Mouse (Mus musculus) macrophage (primary cell): ENCODE results near the gene Hkdc1. TPM values are rescaled to one million over a fixed set of nuclear protein-coding genes. Genes with fewer than 3 reads are reported as not detected.
A peak's percentile ranks its signal among the peaks of the same experiment; 100 is the strongest.
"Not testable (repeated sequence)": the region's sequence is repeated elsewhere in the genome, so short reads cannot be mapped to it uniquely, and the experiment has no call there.

Source experiments
- H3K27ac ChIP-seq: fragments of 350-480 bp; formaldehyde crosslinking; 2 replicates; pipeline ENCODE4 v1.9.0; 2021
- H3K36me3 ChIP-seq: fragments of 350-480 bp; formaldehyde crosslinking; 2 replicates; pipeline ENCODE4 v1.9.0; 2021; ENCODE audit errors: inconsistent target
- H3K4me3 ChIP-seq: fragments of 350-480 bp; formaldehyde crosslinking; 2 replicates; pipeline ENCODE4 v1.9.0; 2021; ENCODE audit errors: inconsistent target
- H3K79me2 ChIP-seq: fragments of 350-480 bp; formaldehyde crosslinking; 2 replicates; pipeline ENCODE4 v1.9.0; 2021; ENCODE audit errors: inconsistent target
- WGBS: methylation state at CpG from one replicate; pipeline ENCODE4 v1.1.7; 2026; ENCODE audit warnings: inconsistent platforms; ENCODE audit not compliant: missing documents; 5-methylcytosine and 5-hydroxymethylcytosine counted together
- polyA plus RNA-seq: library from polyadenylated mRNA; stranded (reverse); fragments of 250-400 nt; gene quantifications from 3 replicates; pipeline ENCODE4 v1.2.4, GENCODE M21; 2018; ENCODE audit warnings: inconsistent platforms
- total RNA-seq, 78 experiments: library from RNA; depleted of rRNA; stranded (reverse); fragments of 250-400 nt; gene quantifications; 1 replicate in 9 of 78; 2 replicates in 24 of 78; 3 replicates in 43 of 78; 4 replicates in 2 of 78; pipeline ENCODE4 v1.2.4; 2018; ENCODE audit warnings: inconsistent platforms in 56 of 78

Gene Hkdc1
- total RNA-seq (2018; cell fraction: chromatin; rRNA removed), result not detected
- total RNA-seq (2018; cell fraction: cytosol; rRNA removed), result not detected
- 1 to 10 TPM in 1 of 26 experiments, under 1 TPM in 2, not detected in 23; 0.17 to 2.4 (median 0.82) TPM for total RNA-seq (2018; cell fraction: nucleus; rRNA removed)
- not detected in 3 replicates for polyA plus RNA-seq

GRCm38 (mm10) chr10:62422255-62422654, at the start of gene Hkdc1:
Hkdc1 (minus strand) TSS chr10:62422491.
- WGBS, result 84% methylated on average over 15 of the region's 15 CpGs
- Histone ChIP-seq H3K27ac (no peak within 1 kb of the TSS), H3K36me3 (no peaks in the 10 kb centered on the region), H3K4me3 (no peak within 1 kb of the TSS), H3K79me2 (no peaks in the 10 kb centered on the region)

GRCm38 (mm10) chr10:62471105-62471504, 48.8 kb upstream of the Hkdc1 start:
- Histone ChIP-seq H3K36me3 (peaks cover 55% of the 10 kb centered on the region; the same call in 1 of the 2 replicates), H3K79me2 (peaks cover 100% of the 10 kb centered on the region)
- 95% methylated on average over 5 of the region's 5 CpGs for WGBS

GRCm38 (mm10) chr10:62469736-62470135, 47.4 kb upstream of the Hkdc1 start:
- Histone ChIP-seq H3K27ac (no peak overlapping the region), H3K4me3 (no peak overlapping the region), H3K79me2 (peaks cover 100% of the 10 kb centered on the region), H3K36me3 (peaks cover 52% of the 10 kb centered on the region; the same call in 1 of the 2 replicates)
- WGBS, result 81% methylated on average over 4 of the region's 4 CpGs

More at GRCm38 (mm10) chr10:62471105-62471504, 48.8 kb upstream of the Hkdc1 start:
- no peak overlapping the region for H3K4me3 ChIP-seq
- H3K27ac ChIP-seq, result no peak overlapping the region

GRCm38 (mm10) chr10:62461321-62461720, 39.0 kb upstream of the Hkdc1 start:
- Histone ChIP-seq H3K4me3 (no peak overlapping the region), H3K36me3 (peaks cover 81% of the 10 kb centered on the region), H3K79me2 (peaks cover 46% of the 10 kb centered on the region), H3K27ac (no peak overlapping the region)

GRCm38 (mm10) chr10:62452001-62452400, 29.7 kb upstream of the Hkdc1 start:
- Histone ChIP-seq H3K36me3 (peaks cover 30% of the 10 kb centered on the region), H3K79me2 (peaks cover 18% of the 10 kb centered on the region)
- H3K27ac ChIP-seq, H3K4me3 ChIP-seq: not testable (repeated sequence)
- WGBS, result 91% methylated on average over 7 of the region's 11 CpGs

- WGBS, result 33% methylated on average over 16 of the region's 18 CpGs
- Histone ChIP-seq H3K4me3 (peak overlapping the region; percentile 90), H3K27ac (peak overlapping the region; percentile 97), H3K79me2 (peaks cover 18% of the 10 kb centered on the region), H3K36me3 (peaks cover 28% of the 10 kb centered on the region)
Observed at GRCm38 (mm10) chr10:62450280-62450640, 28.0 kb upstream of the Hkdc1 start.

GRCm38 (mm10) chr10:62449364-62450279, 27.3 kb upstream of the Hkdc1 start, which contains the start of the genes 4930507D05Rik and Supv3l1:
4930507D05Rik (plus strand) TSS chr10:62449489.
Supv3l1 (minus strand) TSS chr10:62449738.
- peaks cover 18% of the 10 kb centered on the region for H3K79me2 ChIP-seq
- peak within 1 kb of the TSS; percentile 90 for H3K4me3 ChIP-seq
- H3K27ac ChIP-seq, result peak within 1 kb of the TSS; percentile 97
- WGBS, result under 1% methylated on average over 73 of the region's 73 CpGs
- H3K36me3 ChIP-seq, result peaks cover 28% of the 10 kb centered on the region

GRCm38 (mm10) chr10:62430427-62430826, 8.1 kb upstream of the Hkdc1 start:
- H3K27ac ChIP-seq, result no peak overlapping the region
- no peak overlapping the region for H3K4me3 ChIP-seq
- WGBS, result 50% methylated on average over 5 of the region's 5 CpGs
- no peaks in the 10 kb centered on the region for H3K79me2 ChIP-seq
- peaks cover 60% of the 10 kb centered on the region; the same call in 1 of the 2 replicates for H3K36me3 ChIP-seq

- Histone ChIP-seq H3K79me2 (no peaks in the 10 kb centered on the region), H3K36me3 (peaks cover 21% of the 10 kb centered on the region; the same call in 1 of the 2 replicates), H3K27ac (no peak overlapping the region), H3K4me3 (no peak overlapping the region)
- 80% methylated on average over 8 of the region's 9 CpGs for WGBS
Observed at GRCm38 (mm10) chr10:62425081-62425871, 3.0 kb upstream of the Hkdc1 start.

GRCm38 (mm10) chr10:62421127-62421526, 1.2 kb downstream of the Hkdc1 start:
- Histone ChIP-seq H3K36me3 (no peaks in the 10 kb centered on the region), H3K27ac (no peak overlapping the region), H3K4me3 (no peak overlapping the region), H3K79me2 (no peaks in the 10 kb centered on the region)
- WGBS, result 91% methylated on average over 3 of the region's 3 CpGs

- Histone ChIP-seq H3K4me3 (no peak overlapping the region), H3K27ac (no peak overlapping the region)
- 55% methylated on average over 6 of the region's 6 CpGs for WGBS
Observed at GRCm38 (mm10) chr10:62420399-62420798, 1.9 kb downstream of the Hkdc1 start.

GRCm38 (mm10) chr10:62419422-62419821, 2.9 kb downstream of the Hkdc1 start:
- Histone ChIP-seq H3K36me3 (no peaks in the 10 kb centered on the region), H3K79me2 (no peaks in the 10 kb centered on the region), H3K27ac (no peak overlapping the region), H3K4me3 (no peak overlapping the region)
- WGBS, result 99% methylated on average over 5 of the region's 5 CpGs

More at GRCm38 (mm10) chr10:62420399-62420798, 1.9 kb downstream of the Hkdc1 start:
- no peaks in the 10 kb centered on the region for H3K36me3 ChIP-seq
- H3K79me2 ChIP-seq, result no peaks in the 10 kb centered on the region

- Histone ChIP-seq H3K27ac (no peak overlapping the region), H3K36me3 (no peaks in the 10 kb centered on the region), H3K79me2 (no peaks in the 10 kb centered on the region), H3K4me3 (no peak overlapping the region)
- 96% methylated on average over 7 of the region's 7 CpGs for WGBS
Observed at GRCm38 (mm10) chr10:62418831-62419356, 3.4 kb downstream of the Hkdc1 start.

GRCm38 (mm10) chr10:62413606-62413982, 8.7 kb downstream of the Hkdc1 start:
- Histone ChIP-seq H3K79me2 (no peaks in the 10 kb centered on the region), H3K27ac (no peak overlapping the region), H3K4me3 (no peak overlapping the region), H3K36me3 (no peaks in the 10 kb centered on the region)
- WGBS, result 51% methylated on average over 4 of the region's 4 CpGs
